Mouse (Mus musculus) spleen, embryonic (tissue): ENCODE measurements around the gene Stx5a.

ENCODE experiments used
- CTCF ChIA-PET: fragments of 350-600 bp; sonication (Branson Sonifier 250); formaldehyde crosslinking; loops from one replicate; lab custom pipeline; 2022; lab: Charles Lee

Stx5a gene

GRCm38 (mm10) chr19:8715868-8716766 lies 25.1 kb upstream of the Stx5a start:
- CTCF ChIA-PET: interaction anchor here (0.5 kb wide), 1 partner anchor 324 kb away, joined by 3 read pairs; no protein-coding TSS in a partner anchor

- CTCF ChIA-PET: no interaction called here
Observed at GRCm38 (mm10) chr19:8716767-8717475, 24.3 kb upstream of the Stx5a start.

- CTCF ChIA-PET: interaction anchor here (0.6 to 1.0 kb wide), 4 partner anchors 14 to 79 kb away, joined by 3 to 6 read pairs (median 3); no protein-coding TSS in a partner anchor
Observed at GRCm38 (mm10) chr19:8718357-8718756, 22.9 kb upstream of the Stx5a start.

GRCm38 (mm10) chr19:8719037-8719436 lies 22.2 kb upstream of the Stx5a start:
- CTCF ChIA-PET: interaction anchor here (0.6 kb wide), 2 partner anchors 14 to 38 kb away, joined by 3 read pairs; no protein-coding TSS in a partner anchor

- CTCF ChIA-PET: interaction anchor here (0.7 kb wide), 1 partner anchor 20 kb away, joined by 6 read pairs; no protein-coding TSS in a partner anchor
Observed at GRCm38 (mm10) chr19:8721378-8721777, 19.8 kb upstream of the Stx5a start.

- CTCF ChIA-PET: interaction anchor here (0.8 to 2.0 kb wide), 2 partner anchors 9 to 11 kb away, joined by 3 to 7 read pairs; no protein-coding TSS in a partner anchor
Observed at GRCm38 (mm10) chr19:8722021-8722420, 19.2 kb upstream of the Stx5a start.

GRCm38 (mm10) chr19:8722559-8722906 lies 18.7 kb upstream of the Stx5a start:
- CTCF ChIA-PET: interaction anchor here (0.8 to 2.0 kb wide), 2 partner anchors 9 to 11 kb away, joined by 3 to 7 read pairs; no protein-coding TSS in a partner anchor

GRCm38 (mm10) chr19:8722907-8723573 lies 18.2 kb upstream of the Stx5a start, which contains the start of gene Slc3a2:
Slc3a2 (minus strand) TSS chr19:8723369.
- CTCF ChIA-PET: interaction anchor here (2.0 kb wide), 1 partner anchor 10 kb away, joined by 7 read pairs; no protein-coding TSS in a partner anchor

GRCm38 (mm10) chr19:8723574-8724346 lies 17.5 kb upstream of the Stx5a start:
- CTCF ChIA-PET: interaction anchor here (1.4 to 2.0 kb wide), 2 partner anchors 10 to 11 kb away, joined by 3 to 7 read pairs; no protein-coding TSS in a partner anchor

- CTCF ChIA-PET: interaction anchor here (1.2 to 1.4 kb wide), 2 partner anchors 11 to 37 kb away, joined by 3 read pairs; no protein-coding TSS in a partner anchor
Observed at GRCm38 (mm10) chr19:8724392-8724791, 16.8 kb upstream of the Stx5a start.

GRCm38 (mm10) chr19:8725081-8725613 lies 16.1 kb upstream of the Stx5a start:
- CTCF ChIA-PET: interaction anchor here (0.5 to 1.4 kb wide), 3 partner anchors 12 to 252 kb away, joined by 3 read pairs; no protein-coding TSS in a partner anchor

- CTCF ChIA-PET: interaction anchor here (0.7 kb wide), 1 partner anchor 244 kb away, joined by 3 read pairs; no protein-coding TSS in a partner anchor
Observed at GRCm38 (mm10) chr19:8726609-8727390, 14.4 kb upstream of the Stx5a start.

- CTCF ChIA-PET: interaction anchor here (0.7 to 0.8 kb wide), 2 partner anchors 13 to 243 kb away, joined by 3 to 14 read pairs; no protein-coding TSS in a partner anchor
Observed at GRCm38 (mm10) chr19:8727495-8728114, 13.6 kb upstream of the Stx5a start.

- CTCF ChIA-PET: interaction anchor here (0.6 to 0.8 kb wide), 3 partner anchors 14 to 238 kb away, joined by 5 to 14 read pairs (median 5); no protein-coding TSS in a partner anchor
Observed at GRCm38 (mm10) chr19:8728335-8729099, 12.7 kb upstream of the Stx5a start.

GRCm38 (mm10) chr19:8734334-8734733 lies 6.9 kb upstream of the Stx5a start:
- CTCF ChIA-PET: no interaction called here

GRCm38 (mm10) chr19:8735389-8736159 lies 5.6 kb upstream of the Stx5a start, which contains the start of gene Wdr74:
Wdr74 (plus strand) TSS chr19:8735827.
- CTCF ChIA-PET: no interaction called here

- CTCF ChIA-PET: no interaction called here
Observed at GRCm38 (mm10) chr19:8736160-8736467, 5.1 kb upstream of the Stx5a start.
